Mouse (Mus musculus) erythroblast, embryonic 14.5 days (primary cell): ENCODE data around the gene Amph.

ENCODE experiments used
- GATA1 ChIP-seq: IDR thresholded peaks from 2 replicates; pipeline ENCODE4 v1.6.1; 2012; ENCODE audit warnings: low read length, inconsistent platforms, mixed read lengths
- TAL1 ChIP-seq: IDR thresholded peaks from 3 replicates; pipeline ENCODE4 v1.6.1; 2012; ENCODE audit warnings: low read length, inconsistent platforms, mixed read lengths

DNA sequence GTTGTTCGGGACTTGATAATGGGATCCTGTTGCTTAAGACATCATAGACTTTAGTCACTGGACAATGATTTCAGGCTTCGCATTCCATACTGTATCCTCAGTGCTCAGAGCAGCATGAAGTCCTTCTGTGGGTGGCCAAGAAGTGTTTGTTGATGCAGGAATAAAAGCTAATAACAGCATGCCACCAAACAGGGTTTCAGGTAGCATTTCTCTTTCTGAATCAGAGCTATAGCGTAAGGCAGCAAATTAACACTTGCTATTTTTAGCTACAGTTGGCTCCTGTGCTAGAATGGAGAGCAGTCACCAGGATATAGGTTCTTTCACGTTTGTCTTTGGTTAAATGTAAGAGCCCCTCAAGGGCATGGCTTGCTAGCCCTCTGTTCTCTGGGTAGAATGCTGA is 40.3 kb downstream of the Amph start:
- TF ChIP-seq TAL1 (no peak), GATA1 (no peak)
